Mouse (Mus musculus): ENCODE measurements around the gene Ahnak. TPM values are rescaled to one million over a fixed set of nuclear protein-coding genes. Genes with fewer than 3 reads are reported as not detected.

The Ahnak gene
- polyA plus RNA-seq, 1 experiment from 2014 or later: 3.5 TPM

DNA sequence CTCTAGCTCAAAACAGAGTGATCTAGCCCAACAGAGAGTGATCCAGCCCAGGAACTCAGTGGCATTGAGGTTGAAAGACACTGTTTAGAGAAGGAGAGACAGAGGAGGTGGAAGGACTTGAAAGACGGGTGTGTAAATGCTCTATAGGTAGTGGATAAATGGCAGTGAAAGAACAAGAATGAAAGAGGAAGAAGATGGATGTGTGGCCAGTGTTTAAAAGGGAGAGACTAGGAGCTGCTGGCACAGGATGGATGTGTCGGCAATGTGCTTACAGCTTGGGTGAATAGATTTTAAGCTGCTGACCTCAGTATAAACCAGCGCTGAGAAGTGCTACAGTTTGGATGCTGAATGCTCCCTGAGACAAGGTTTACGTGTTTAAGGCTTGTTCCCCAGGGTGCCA, 85.3 kb downstream of the Ahnak start:
- H3K4me3 ChIP-seq (ENCODE audit: low read depth, low read length): no peak overlapping the region
- peaks cover 34% of the 10 kb centered on the region for H3K4me1 ChIP-seq (ENCODE audit: insufficient read depth)
- no peaks in the 10 kb centered on the region for H3K36me3 ChIP-seq (replicated peaks; ENCODE audit: insufficient read depth, low read length)
- peak overlapping the region; percentile 26 for H3K27ac ChIP-seq (ENCODE audit: low read depth)
- no peak for DNase-seq
- H3K9me3 ChIP-seq (ENCODE audit: low read length): no peaks in the 10 kb centered on the region
- WGBS (ENCODE audit: insufficient replicate concordance): 57% methylated on average over 4 of the region's 4 CpGs
- no peak overlapping the region for H3K4me2 ChIP-seq (ENCODE audit: low read depth, low read length)
- no peak for ATAC-seq
- H3K27me3 ChIP-seq (ENCODE audit: insufficient read depth, low read length): no peaks in the 10 kb centered on the region
- TF ChIP-seq EP300 (IDR thresholded peaks at IDR 0.05; ENCODE audit: low read depth): no peak
- TF ChIP-seq CTCF (IDR thresholded peaks at IDR 0.05; ENCODE audit: low read depth): no peak
- H3K9ac ChIP-seq (replicated peaks): no peak overlapping the region

DNA sequence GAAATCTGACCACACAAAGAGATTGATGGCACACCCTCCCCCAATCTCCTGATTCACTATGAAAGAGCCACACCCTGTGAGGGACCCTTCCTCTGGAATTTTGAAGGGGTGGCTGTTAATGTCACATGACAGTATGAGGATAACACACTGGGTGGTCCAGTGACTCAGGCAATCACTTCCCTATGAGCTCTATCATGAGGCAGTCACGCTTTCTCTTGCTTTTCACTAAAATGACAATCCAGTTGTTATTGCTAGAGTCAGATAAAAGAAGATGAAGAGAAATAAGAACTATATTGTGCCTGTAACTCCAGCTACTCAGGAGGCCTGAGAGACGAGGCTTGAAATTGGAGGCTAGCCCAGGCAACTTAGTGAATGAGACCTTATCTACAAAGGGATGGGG, 86.5 kb downstream of the Ahnak start:
- Histone ChIP-seq H3K27me3 (ENCODE audit: insufficient read depth, low read length) (no peaks in the 10 kb centered on the region), H3K4me2 (ENCODE audit: low read depth, low read length) (no peak overlapping the region), H3K9me3 (ENCODE audit: low read length) (no peaks in the 10 kb centered on the region), H3K4me1 (ENCODE audit: insufficient read depth) (peaks cover 27% of the 10 kb centered on the region), H3K9ac (replicated peaks) (no peak overlapping the region), H3K4me3 (ENCODE audit: low read depth, low read length) (no peak overlapping the region), H3K36me3 (replicated peaks; ENCODE audit: insufficient read depth, low read length) (no peaks in the 10 kb centered on the region), H3K27ac (ENCODE audit: low read depth) (no peak overlapping the region)
- ATAC-seq (no peak), DNase-seq (no peak)
- TF ChIP-seq CTCF (IDR thresholded peaks at IDR 0.05; ENCODE audit: low read depth) (no peak), EP300 (IDR thresholded peaks at IDR 0.05; ENCODE audit: low read depth) (no peak)
- WGBS (ENCODE audit: insufficient replicate concordance): 70% methylated on average over 2 of the region's 2 CpGs

DNA sequence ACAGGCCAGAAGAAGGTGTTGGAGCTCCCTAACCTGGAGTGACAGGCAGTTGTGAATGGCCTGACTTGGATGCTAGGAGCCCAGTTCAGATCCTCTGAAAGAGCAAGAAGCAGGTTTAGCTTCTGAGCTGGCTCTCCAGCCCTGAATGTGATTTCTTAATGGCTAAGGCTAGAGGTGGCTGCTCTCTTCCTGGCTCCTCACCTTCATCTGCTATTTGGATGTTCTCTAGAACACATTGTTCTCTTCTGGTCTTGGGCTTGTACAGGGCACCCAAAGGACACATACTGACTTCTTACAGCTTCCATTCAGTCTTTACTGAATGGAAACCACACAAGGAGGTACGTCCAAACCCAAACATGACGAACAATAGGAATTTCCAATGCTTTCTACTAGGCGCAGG, 87.0 kb downstream of the Ahnak start:
- Histone ChIP-seq H3K9me3 (ENCODE audit: low read length) (no peaks in the 10 kb centered on the region), H3K4me3 (ENCODE audit: low read depth, low read length) (no peak overlapping the region), H3K36me3 (replicated peaks; ENCODE audit: insufficient read depth, low read length) (no peaks in the 10 kb centered on the region), H3K4me2 (ENCODE audit: low read depth, low read length) (no peak overlapping the region), H3K9ac (replicated peaks) (no peak overlapping the region), H3K27me3 (ENCODE audit: insufficient read depth, low read length) (no peaks in the 10 kb centered on the region), H3K27ac (ENCODE audit: low read depth) (no peak overlapping the region), H3K4me1 (ENCODE audit: insufficient read depth) (peaks cover 22% of the 10 kb centered on the region)
- ATAC-seq (no peak), DNase-seq (no peak)
- WGBS (ENCODE audit: insufficient replicate concordance): 78% methylated on average over 3 of the region's 3 CpGs
- TF ChIP-seq CTCF (IDR thresholded peaks at IDR 0.05; ENCODE audit: low read depth) (no peak), EP300 (IDR thresholded peaks at IDR 0.05; ENCODE audit: low read depth) (no peak)

DNA sequence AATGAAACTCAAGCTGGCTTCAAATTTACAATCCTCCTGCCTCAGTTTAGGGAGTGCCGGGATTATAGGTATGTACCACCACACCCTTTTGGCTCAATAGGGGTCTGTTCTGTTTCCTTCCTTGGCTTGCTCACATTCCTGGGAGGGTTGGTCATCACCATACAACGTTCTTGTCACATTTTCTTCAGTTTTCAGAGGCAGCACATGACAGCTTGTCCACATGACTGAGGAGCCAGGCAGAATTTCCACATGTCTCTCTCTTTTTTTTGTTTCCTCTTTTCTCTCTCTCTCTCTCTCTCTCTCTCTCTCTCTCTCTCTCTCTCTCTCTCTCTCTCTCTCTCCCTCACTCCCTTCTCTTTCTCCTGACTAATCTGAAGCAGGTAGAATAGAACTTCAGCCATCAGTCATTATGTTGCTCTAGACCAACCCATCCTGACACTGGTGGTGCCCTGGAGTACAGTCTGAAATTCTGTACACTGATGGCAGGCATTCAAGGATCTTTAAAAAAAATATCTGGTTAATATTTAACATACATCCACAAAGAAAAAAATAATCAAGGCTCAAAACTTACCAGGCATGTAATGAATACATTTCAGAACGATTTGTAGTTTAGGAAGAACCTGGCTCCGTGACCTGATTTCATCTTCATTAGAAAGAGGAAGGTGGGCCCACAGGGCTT, 88.0 kb downstream of the Ahnak start:
- Histone ChIP-seq H3K27me3 (ENCODE audit: insufficient read depth, low read length) (no peaks in the 10 kb centered on the region), H3K4me2 (ENCODE audit: low read depth, low read length) (no peak overlapping the region), H3K4me3 (ENCODE audit: low read depth, low read length) (no peak overlapping the region), H3K9me3 (ENCODE audit: low read length) (no peaks in the 10 kb centered on the region), H3K36me3 (replicated peaks; ENCODE audit: insufficient read depth, low read length) (no peaks in the 10 kb centered on the region), H3K27ac (ENCODE audit: low read depth) (no peak overlapping the region), H3K9ac (replicated peaks) (no peak overlapping the region), H3K4me1 (ENCODE audit: insufficient read depth) (peaks cover 11% of the 10 kb centered on the region)
- 51% methylated on average over 4 of the region's 4 CpGs for WGBS (ENCODE audit: insufficient replicate concordance)
- DNase-seq (no peak), ATAC-seq (no peak)
- no peak for TF ChIP-seq EP300 (IDR thresholded peaks at IDR 0.05; ENCODE audit: low read depth)
- no peak for TF ChIP-seq CTCF (IDR thresholded peaks at IDR 0.05; ENCODE audit: low read depth)

DNA sequence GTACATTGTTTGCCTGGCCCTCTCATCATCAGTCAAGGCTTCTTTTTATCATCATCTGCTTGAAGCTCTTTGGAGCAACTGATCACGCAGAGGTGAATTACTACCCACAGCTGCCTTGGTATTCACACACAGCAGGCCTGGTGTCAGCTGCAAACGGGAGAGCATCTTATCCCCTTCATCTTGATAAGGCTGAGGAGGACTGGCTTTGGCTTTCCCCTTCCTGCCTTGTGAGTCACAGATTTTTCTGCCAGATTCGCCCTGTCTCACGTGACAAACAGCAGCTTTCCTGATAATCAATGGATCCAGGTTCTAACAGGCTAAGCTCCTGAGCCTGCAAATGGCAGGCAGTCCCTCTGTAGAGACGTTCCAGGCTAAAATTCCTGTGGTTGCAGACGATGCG, 90.8 kb downstream of the Ahnak start:
- no peak overlapping the region for H3K9ac ChIP-seq (replicated peaks)
- no peak overlapping the region for H3K4me2 ChIP-seq (ENCODE audit: low read depth, low read length)
- H3K27me3 ChIP-seq (ENCODE audit: insufficient read depth, low read length): no peaks in the 10 kb centered on the region
- 48% methylated on average over 7 of the region's 7 CpGs for WGBS (ENCODE audit: insufficient replicate concordance)
- DNase-seq (no peak), ATAC-seq (no peak)
- no peak for TF ChIP-seq EP300 (IDR thresholded peaks at IDR 0.05; ENCODE audit: low read depth)
- no peak for TF ChIP-seq CTCF (IDR thresholded peaks at IDR 0.05; ENCODE audit: low read depth)
- no peak overlapping the region for H3K4me3 ChIP-seq (ENCODE audit: low read depth, low read length)
- H3K36me3 ChIP-seq (replicated peaks; ENCODE audit: insufficient read depth, low read length): no peaks in the 10 kb centered on the region
- no peak overlapping the region for H3K27ac ChIP-seq (ENCODE audit: low read depth)
- H3K9me3 ChIP-seq (ENCODE audit: low read length): no peaks in the 10 kb centered on the region
- peaks cover 11% of the 10 kb centered on the region; the same call in 1 of the 2 replicates for H3K4me1 ChIP-seq (ENCODE audit: insufficient read depth)

DNA sequence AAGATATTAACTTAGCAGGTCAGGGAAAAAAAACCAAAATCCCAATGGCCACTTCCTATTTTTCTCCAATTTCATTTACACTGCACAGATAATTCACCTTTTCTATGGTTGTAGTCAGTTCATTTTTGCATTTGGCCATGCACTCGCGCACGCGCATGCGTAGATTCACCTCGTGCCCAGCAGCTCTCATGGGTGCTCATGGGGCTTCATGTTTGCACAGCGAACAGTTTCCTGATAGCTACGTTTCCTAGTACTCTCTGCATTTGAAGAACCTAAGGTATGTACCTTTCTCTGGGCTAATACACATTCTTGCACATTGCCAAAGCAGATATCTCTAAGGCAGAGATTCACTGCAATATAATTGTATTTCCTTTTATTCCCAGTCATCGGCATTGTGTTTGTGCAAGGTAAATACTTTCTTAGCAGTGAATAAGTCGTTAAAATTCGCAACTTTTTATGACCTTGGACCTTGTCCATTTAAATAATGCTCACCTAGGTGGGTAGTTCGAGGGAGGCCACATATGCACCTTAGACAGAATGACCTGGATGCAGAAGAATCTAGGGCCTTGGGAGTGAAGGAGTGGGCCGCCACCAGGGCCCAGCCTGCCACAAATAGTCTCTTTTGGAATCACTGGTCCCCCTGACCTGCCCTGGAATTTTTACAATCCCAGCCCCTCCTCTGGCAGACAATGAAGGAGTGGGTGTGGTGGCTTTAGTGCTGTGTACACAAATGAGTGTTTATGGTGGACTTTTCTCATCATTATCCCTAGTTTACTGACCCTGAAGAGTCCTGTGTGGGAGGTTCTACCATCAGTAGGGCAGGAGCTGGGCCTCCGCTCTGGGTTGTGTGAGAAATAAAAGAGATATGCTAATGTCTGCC, 92.5 kb downstream of the Ahnak start:
- WGBS (ENCODE audit: insufficient replicate concordance): 73% methylated on average over 14 of the region's 14 CpGs
- H3K4me2 ChIP-seq (ENCODE audit: low read depth, low read length): no peak overlapping the region

More for the DNA sequence above, 92.5 kb downstream of the Ahnak start:
- Histone ChIP-seq H3K36me3 (replicated peaks; ENCODE audit: insufficient read depth, low read length) (no peaks in the 10 kb centered on the region), H3K4me1 (ENCODE audit: insufficient read depth) (peaks cover 8% of the 10 kb centered on the region; the same call in 1 of the 2 replicates), H3K9ac (replicated peaks) (no peak overlapping the region), H3K27ac (ENCODE audit: low read depth) (no peak overlapping the region), H3K27me3 (ENCODE audit: insufficient read depth, low read length) (no peaks in the 10 kb centered on the region), H3K4me3 (ENCODE audit: low read depth, low read length) (no peak overlapping the region), H3K9me3 (ENCODE audit: low read length) (no peaks in the 10 kb centered on the region)
- ATAC-seq (no peak), DNase-seq (no peak)
- TF ChIP-seq CTCF (IDR thresholded peaks at IDR 0.05; ENCODE audit: low read depth): no peak
- no peak for TF ChIP-seq EP300 (IDR thresholded peaks at IDR 0.05; ENCODE audit: low read depth)
